Mouse (Mus musculus) forebrain, embryonic 13.5 days (tissue): ENCODE measurements around the gene Gemin6. TPM values are rescaled to one million over a fixed set of nuclear protein-coding genes. Genes with fewer than 3 reads are reported as not detected.
"Not testable (repeated sequence)": the region's sequence is repeated elsewhere in the genome, so short reads cannot be mapped to it uniquely, and the experiment has no call there.

Experiments
- ATAC-seq: fragments of 200-750 bp; cut with Nextera tagmentation; 2 replicates; pipeline ENCODE4 v1.8.0; 2017
- H3K27ac ChIP-seq: fragments of 300-500 bp; sonication (generic); 2 replicates; pipeline ENCODE4 v1.5.1; 2015; ENCODE audit warnings: inconsistent platforms, mild to moderate bottlenecking, moderate library complexity
- H3K27me3 ChIP-seq: fragments of 300-500 bp; sonication (generic); 2 replicates; pipeline ENCODE4 v1.6.1; 2015; ENCODE audit warnings: mild to moderate bottlenecking, inconsistent platforms
- H3K36me3 ChIP-seq: fragments of 300-500 bp; sonication (generic); 2 replicates; pipeline ENCODE4 v1.6.1; 2015; ENCODE audit warnings: mild to moderate bottlenecking, inconsistent platforms; ENCODE audit not compliant: poor library complexity, severe bottlenecking
- H3K4me1 ChIP-seq: fragments of 300-500 bp; sonication (generic); 2 replicates; pipeline ENCODE4 v1.6.1; 2015; ENCODE audit warnings: inconsistent platforms
- H3K4me2 ChIP-seq: fragments of 300-500 bp; sonication (generic); 2 replicates; pipeline ENCODE4 v1.6.1; 2015; ENCODE audit warnings: inconsistent platforms, mild to moderate bottlenecking, moderate library complexity
- H3K4me3 ChIP-seq: fragments of 300-500 bp; sonication (generic); 2 replicates; pipeline ENCODE4 v1.5.1; 2015; ENCODE audit warnings: mild to moderate bottlenecking, inconsistent platforms
- H3K9ac ChIP-seq: fragments of 300-500 bp; sonication (generic); 2 replicates; pipeline ENCODE4 v1.6.1; 2015; ENCODE audit warnings: mild to moderate bottlenecking, inconsistent platforms
- H3K9me3 ChIP-seq: fragments of 300-500 bp; sonication (generic); replicated peaks from 2 replicates; pipeline ENCODE4 v1.6.1; 2016; ENCODE audit warnings: inconsistent platforms
- WGBS: fragments of 180-500 bp; shearing (Covaris S2); methylation state at CpG from one replicate; pipeline ENCODE4 v1.1.7; 2015; 5-methylcytosine and 5-hydroxymethylcytosine counted together
- polyA plus RNA-seq: library from polyadenylated mRNA; unstranded; fragments of >200 nt; fragmentation: Nextera tagmentation; extraction: Ambion mirVana; gene quantifications from 2 replicates; pipeline ENCODE4 v1.2.1, GENCODE M21; 2015

Gene Gemin6
- polyA plus RNA-seq, 1 experiment from 2014 or later: 33.6 TPM

GRCm38 (mm10) chr17:80206671-80207581 lies 17.3 kb upstream of the Gemin6 start, which contains the start of the genes Srsf7 and Ttc39d:
Gene Srsf7, minus strand, starts transcription at chr17:80207307.
Gene Ttc39d, plus strand, starts transcription at chr17:80207460.
- Histone ChIP-seq H3K9ac (peak within 1 kb of the TSS; percentile 99), H3K4me2 (peak within 1 kb of the TSS; percentile 88), H3K27me3 (no peaks in the 10 kb centered on the region), H3K36me3 (peaks cover 32% of the 10 kb centered on the region), H3K27ac (peak within 1 kb of the TSS; percentile 99), H3K9me3 (no peaks in the 10 kb centered on the region), H3K4me3 (peak within 1 kb of the TSS; percentile 90), H3K4me1 (peaks cover 25% of the 10 kb centered on the region)
- peak; percentile 94 for ATAC-seq
- WGBS: under 1% methylated on average over 92 of the region's 95 CpGs

- ATAC-seq, H3K4me3 ChIP-seq, H3K36me3 ChIP-seq, H3K4me2 ChIP-seq, H3K9me3 ChIP-seq, H3K4me1 ChIP-seq, H3K27ac ChIP-seq, H3K27me3 ChIP-seq, H3K9ac ChIP-seq: not testable (repeated sequence)
- 92% methylated on average over 4 of the region's 4 CpGs for WGBS
Observed at GRCm38 (mm10) chr17:80213998-80214397, 10.2 kb upstream of the Gemin6 start.

GRCm38 (mm10) chr17:80220131-80220530 lies 4.1 kb upstream of the Gemin6 start:
- WGBS: 83% methylated on average over 2 of the region's 2 CpGs
- H3K36me3 ChIP-seq: no peaks in the 10 kb centered on the region
- H3K4me3 ChIP-seq: no peak overlapping the region
- H3K9me3 ChIP-seq: no peaks in the 10 kb centered on the region
- no peak for ATAC-seq
- no peaks in the 10 kb centered on the region for H3K27me3 ChIP-seq
- H3K9ac ChIP-seq: no peak overlapping the region
- no peak overlapping the region for H3K4me2 ChIP-seq
- peaks cover 4% of the 10 kb centered on the region for H3K4me1 ChIP-seq
- no peak overlapping the region for H3K27ac ChIP-seq

GRCm38 (mm10) chr17:80221202-80221601 lies 3.0 kb upstream of the Gemin6 start:
- Histone ChIP-seq H3K27ac (no peak overlapping the region), H3K4me3 (no peak overlapping the region), H3K4me1 (peaks cover 5% of the 10 kb centered on the region), H3K27me3 (no peaks in the 10 kb centered on the region), H3K36me3 (no peaks in the 10 kb centered on the region), H3K4me2 (no peak overlapping the region), H3K9ac (no peak overlapping the region), H3K9me3 (no peaks in the 10 kb centered on the region)
- ATAC-seq: no peak
- 72% methylated on average over 9 of the region's 9 CpGs for WGBS

- Histone ChIP-seq H3K36me3 (no peaks in the 10 kb centered on the region), H3K9me3 (no peaks in the 10 kb centered on the region), H3K4me3 (no peak overlapping the region), H3K4me2 (no peak overlapping the region), H3K9ac (no peak overlapping the region), H3K4me1 (peaks cover 5% of the 10 kb centered on the region), H3K27me3 (no peaks in the 10 kb centered on the region), H3K27ac (no peak overlapping the region)
- 72% methylated on average over 3 of the region's 3 CpGs for WGBS
- ATAC-seq: no peak
Observed at GRCm38 (mm10) chr17:80221890-80222628, 2.2 kb upstream of the Gemin6 start.

GRCm38 (mm10) chr17:80223829-80224228 lies 412 bp upstream of the Gemin6 start:
- peak; percentile 50 for ATAC-seq
- peaks cover 5% of the 10 kb centered on the region for H3K4me1 ChIP-seq
- no peaks in the 10 kb centered on the region for H3K27me3 ChIP-seq
- peak overlapping the region; percentile 57 for H3K4me3 ChIP-seq
- H3K36me3 ChIP-seq: peaks cover 13% of the 10 kb centered on the region; the same call in 1 of the 2 replicates
- no peaks in the 10 kb centered on the region for H3K9me3 ChIP-seq
- peak overlapping the region; percentile 80 for H3K4me2 ChIP-seq
- 11% methylated on average over 9 of the region's 9 CpGs for WGBS
- H3K9ac ChIP-seq: peak overlapping the region; percentile 75
- no peak overlapping the region for H3K27ac ChIP-seq

- WGBS: 48% methylated on average over 5 of the region's 5 CpGs
Observed at GRCm38 (mm10) chr17:80225142-80225541, 901 bp downstream of the Gemin6 start.

GRCm38 (mm10) chr17:80229396-80229795 lies 5.2 kb downstream of the Gemin6 start:
- Histone ChIP-seq H3K4me2 (no peak overlapping the region), H3K4me3 (no peak overlapping the region), H3K9ac (no peak overlapping the region), H3K4me1 (peaks cover 5% of the 10 kb centered on the region), H3K27me3 (no peaks in the 10 kb centered on the region), H3K9me3 (no peaks in the 10 kb centered on the region), H3K36me3 (peaks cover 22% of the 10 kb centered on the region; the same call in 1 of the 2 replicates), H3K27ac (no peak overlapping the region)
- no peak for ATAC-seq
- WGBS: 80% methylated on average over 2 of the region's 2 CpGs

More at GRCm38 (mm10) chr17:80225142-80225541, 901 bp downstream of the Gemin6 start:
- not testable (repeated sequence) for H3K27me3 ChIP-seq, H3K4me1 ChIP-seq, H3K9me3 ChIP-seq
- Histone ChIP-seq H3K27ac (peak overlapping the region; percentile 81; the same call in 1 of the 2 replicates), H3K4me3 (peak overlapping the region; percentile 57), H3K9ac (peak overlapping the region; percentile 75), H3K36me3 (peaks cover 20% of the 10 kb centered on the region; the same call in 1 of the 2 replicates), H3K4me2 (peak overlapping the region; percentile 80)
- 0 out of 2 replicates have a peak, but pooled peaks have one; percentile 3 for ATAC-seq

GRCm38 (mm10) chr17:80233844-80234243 lies 9.6 kb downstream of the Gemin6 start:
- 90% methylated on average over 5 of the region's 5 CpGs for WGBS
- Histone ChIP-seq H3K27me3 (no peaks in the 10 kb centered on the region), H3K36me3 (peaks cover 27% of the 10 kb centered on the region), H3K4me1 (no peaks in the 10 kb centered on the region), H3K4me2 (no peak overlapping the region), H3K9me3 (no peaks in the 10 kb centered on the region), H3K9ac (no peak overlapping the region), H3K27ac (no peak overlapping the region), H3K4me3 (no peak overlapping the region)
- no peak for ATAC-seq

- H3K27ac ChIP-seq: no peak overlapping the region
- no peaks in the 10 kb centered on the region for H3K9me3 ChIP-seq
- no peak for ATAC-seq
- H3K4me3 ChIP-seq: no peak overlapping the region
- no peak overlapping the region for H3K4me2 ChIP-seq
- 93% methylated on average over 7 of the region's 7 CpGs for WGBS
- no peak overlapping the region for H3K9ac ChIP-seq
- H3K27me3 ChIP-seq: no peaks in the 10 kb centered on the region
- no peaks in the 10 kb centered on the region for H3K4me1 ChIP-seq
- H3K36me3 ChIP-seq: peaks cover 27% of the 10 kb centered on the region
Observed at GRCm38 (mm10) chr17:80234376-80234775, 10.1 kb downstream of the Gemin6 start.

GRCm38 (mm10) chr17:80235477-80235876 lies 11.2 kb downstream of the Gemin6 start:
- Histone ChIP-seq H3K27me3 (no peaks in the 10 kb centered on the region), H3K27ac (no peak overlapping the region), H3K4me1 (no peaks in the 10 kb centered on the region), H3K9me3 (no peaks in the 10 kb centered on the region), H3K9ac (no peak overlapping the region), H3K4me3 (no peak overlapping the region), H3K36me3 (peaks cover 37% of the 10 kb centered on the region), H3K4me2 (no peak overlapping the region)
- ATAC-seq: no peak
- WGBS: 90% methylated on average over 3 of the region's 3 CpGs

- no peaks in the 10 kb centered on the region for H3K27me3 ChIP-seq
- H3K36me3 ChIP-seq: peaks cover 45% of the 10 kb centered on the region
- no peak overlapping the region for H3K4me3 ChIP-seq
- H3K9me3 ChIP-seq: no peaks in the 10 kb centered on the region
- H3K4me1 ChIP-seq: no peaks in the 10 kb centered on the region
- H3K4me2 ChIP-seq: no peak overlapping the region
- ATAC-seq: no peak
- no peak overlapping the region for H3K27ac ChIP-seq
- 97% methylated on average over 3 of the region's 3 CpGs for WGBS
- H3K9ac ChIP-seq: no peak overlapping the region
Observed at GRCm38 (mm10) chr17:80236805-80237204, 12.6 kb downstream of the Gemin6 start.
